Mouse (Mus musculus) frontal cortex, postnatal 36 days (tissue): ENCODE results near the gene Gsx1.

Experiments
- DNase-seq, 2 experiments: peaks; one replicate each; pipeline ENCODE4 v3.0.0; 2022; ENCODE audit warnings: low spot score in 2 of 2

Gsx1 gene

DNA sequence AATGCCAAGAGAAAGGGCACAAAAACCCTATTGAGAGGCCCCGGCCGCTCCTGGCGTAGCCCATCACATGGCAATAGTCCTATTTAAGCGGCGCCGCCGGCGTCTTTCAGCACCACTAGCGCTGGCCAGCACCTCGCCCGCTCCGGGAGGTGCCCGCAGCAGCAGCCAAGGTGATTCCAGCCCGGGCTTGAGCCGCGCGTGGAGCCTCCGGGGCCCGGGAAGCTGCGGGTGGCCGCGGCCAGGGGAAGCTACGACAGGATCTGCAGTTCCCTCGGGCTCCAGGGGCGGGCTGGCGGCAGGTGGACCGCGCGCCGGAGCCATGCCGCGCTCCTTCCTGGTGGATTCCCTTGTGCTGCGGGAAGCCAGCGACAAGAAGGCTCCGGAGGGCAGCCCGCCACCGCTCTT, at the start of gene Gsx1:
Gene Gsx1 (plus strand): TSS at position 126 of the 405 bp plus-strand sequence.
- DNase-seq: peak in 1 of 2 experiments; percentile 43

DNA sequence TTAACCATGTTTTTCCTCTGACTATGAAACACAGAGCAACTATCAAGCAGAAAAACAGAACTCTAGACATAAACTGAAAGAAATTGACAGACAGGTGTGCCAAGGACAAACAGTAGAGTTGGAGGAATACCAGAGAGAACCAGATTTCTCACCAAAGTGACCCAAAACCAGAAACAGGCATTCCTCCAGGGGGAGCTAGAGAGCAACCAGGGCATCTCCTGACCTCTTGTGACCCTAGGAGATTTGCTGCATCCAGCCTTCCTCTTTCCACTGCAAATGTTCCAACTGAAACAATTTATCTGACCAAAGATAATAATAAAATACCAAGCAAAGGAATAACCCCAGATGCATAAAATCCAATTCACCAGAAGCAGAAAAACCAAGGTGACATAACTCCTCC, 41.2 kb upstream of the Gsx1 start:
- DNase-seq: no peak

DNA sequence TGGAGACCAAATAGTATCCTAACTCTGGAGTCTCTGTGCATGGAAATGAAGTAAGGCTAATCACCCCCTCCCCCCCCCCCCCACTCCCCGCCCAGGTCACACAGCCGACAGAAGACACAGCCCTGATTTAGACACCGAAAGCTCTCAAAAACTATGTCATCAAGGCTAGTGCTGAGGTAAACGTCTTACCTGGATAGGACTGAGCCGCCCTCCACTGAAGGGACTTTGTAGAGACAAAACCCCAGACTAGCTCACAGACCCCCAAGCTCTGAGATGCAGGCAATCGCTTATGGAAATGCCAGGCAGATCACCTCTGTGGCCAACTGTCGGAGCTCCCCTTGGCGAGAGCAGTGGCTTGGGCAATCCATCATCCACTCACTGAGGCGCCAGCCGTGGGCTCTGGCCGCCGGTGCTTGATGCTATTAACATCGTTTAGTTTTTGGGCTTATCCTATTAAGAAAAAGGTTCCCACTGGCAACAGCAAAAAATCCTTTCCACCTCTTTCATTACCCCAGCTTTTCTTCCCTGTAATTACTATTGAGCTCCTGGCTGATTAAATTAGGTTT, 33.6 kb upstream of the Gsx1 start:
- no peak for DNase-seq

DNA sequence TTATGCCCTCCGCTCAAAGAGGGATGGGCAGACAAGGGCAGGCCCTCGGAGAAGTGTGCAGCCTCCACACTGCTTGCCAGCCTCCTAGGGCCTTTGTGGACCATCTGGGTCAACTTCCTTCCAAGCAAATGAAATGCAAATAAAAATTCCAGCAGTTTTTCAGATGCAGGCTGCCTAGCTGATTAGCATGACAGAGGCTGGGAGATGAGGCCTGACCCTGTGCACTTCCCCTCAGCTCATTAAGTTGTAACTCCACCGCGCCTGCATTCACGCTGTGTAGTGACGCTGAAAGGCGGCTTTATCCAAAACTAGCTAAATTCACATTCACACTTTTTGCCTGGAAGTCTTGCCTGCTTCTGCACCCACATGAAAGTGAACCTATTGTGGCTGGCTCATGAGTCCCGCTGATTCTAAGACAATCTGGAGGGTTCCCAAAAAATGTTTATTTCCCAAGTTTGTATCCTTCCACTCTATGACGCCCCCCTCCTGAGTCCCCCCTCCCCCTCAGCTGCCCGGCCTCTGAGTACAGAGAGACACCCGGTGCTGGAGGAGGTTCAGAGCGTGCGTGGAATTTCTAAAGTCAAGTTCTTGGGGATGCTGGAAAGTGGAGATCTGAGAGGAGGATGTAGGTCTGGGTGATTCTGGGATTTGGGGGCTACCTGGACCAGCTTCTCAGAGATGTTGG, 32.9 kb upstream of the Gsx1 start:
- DNase-seq: peak in 1 of 2 experiments; percentile 25

DNA sequence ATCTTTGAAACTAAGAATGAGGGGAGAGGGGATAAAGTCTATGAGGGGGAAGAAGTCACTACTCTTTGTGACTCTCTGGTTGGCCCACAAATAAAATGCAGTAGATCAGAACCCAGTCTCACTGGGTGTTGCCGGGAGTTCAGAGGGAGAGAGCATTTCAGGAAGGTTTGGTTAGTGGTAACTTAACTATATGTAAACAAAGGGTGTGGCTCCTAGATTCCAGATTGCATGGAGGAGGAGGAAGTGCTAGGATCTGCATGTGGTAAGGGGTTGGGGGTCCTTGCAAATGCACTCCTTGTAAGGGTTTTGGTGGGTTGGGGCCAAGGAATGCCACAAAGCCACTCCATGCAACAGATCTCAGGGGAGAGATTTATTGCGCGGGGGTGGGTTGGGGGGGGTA, 32.1 kb upstream of the Gsx1 start:
- no peak for DNase-seq

DNA sequence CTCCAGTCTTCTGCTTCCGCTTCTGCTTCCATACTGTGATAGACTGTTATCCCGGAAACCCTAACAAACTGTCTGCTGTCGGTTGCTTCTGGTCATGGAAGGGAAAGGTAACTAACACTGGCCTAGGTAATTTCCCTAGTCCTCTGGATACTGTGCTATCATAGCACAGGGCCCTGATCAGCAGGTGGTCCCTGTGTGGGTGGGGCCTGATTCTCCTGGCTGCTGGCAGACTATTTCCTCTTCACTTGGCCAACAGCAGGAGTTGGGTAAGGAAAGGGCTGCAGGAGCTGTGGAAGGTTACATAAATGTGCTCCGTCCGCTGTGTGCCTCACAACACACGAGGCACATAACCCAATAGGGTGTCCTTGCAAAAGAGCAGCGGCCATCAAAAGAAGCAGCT, 31.1 kb upstream of the Gsx1 start:
- DNase-seq: no peak

DNA sequence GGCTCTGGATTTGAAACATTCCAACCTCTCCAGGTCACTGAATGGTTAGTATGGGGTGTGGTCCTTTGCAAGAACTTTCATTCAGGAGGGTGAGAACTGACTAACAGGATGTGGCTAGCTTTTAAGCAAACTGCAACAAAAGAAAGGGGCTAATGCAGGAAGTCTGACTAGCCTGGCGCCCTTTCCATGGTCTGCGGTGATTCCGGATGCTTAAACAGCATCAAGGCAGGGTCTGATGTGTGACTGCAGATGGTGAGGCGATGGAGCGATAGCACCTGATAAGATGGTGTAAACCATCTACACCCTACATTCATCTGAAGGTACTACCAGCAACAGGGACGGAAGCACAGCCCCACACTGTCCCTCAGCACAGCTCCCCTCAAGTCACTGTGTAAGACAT, 29.2 kb upstream of the Gsx1 start:
- no peak for DNase-seq

DNA sequence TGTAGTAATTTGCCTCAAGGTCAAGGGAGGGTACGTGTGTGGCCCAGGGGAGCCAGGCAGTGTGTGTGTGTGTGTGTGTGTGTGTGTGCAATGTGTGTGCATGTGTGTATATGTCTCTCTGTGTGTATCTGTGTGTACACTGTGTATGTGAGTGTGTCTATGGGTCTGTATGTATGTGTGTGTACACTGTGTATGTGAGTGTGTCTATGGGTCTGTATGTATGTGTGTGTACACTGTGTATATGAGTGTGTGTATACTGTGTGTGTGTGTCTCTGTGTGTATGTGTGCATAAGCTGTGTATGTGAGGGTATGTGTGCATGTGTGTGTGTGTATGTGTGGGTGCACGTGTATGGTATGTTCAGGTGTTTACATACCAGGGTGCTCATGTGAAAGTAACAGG, 28.7 kb upstream of the Gsx1 start:
- no peak for DNase-seq

DNA sequence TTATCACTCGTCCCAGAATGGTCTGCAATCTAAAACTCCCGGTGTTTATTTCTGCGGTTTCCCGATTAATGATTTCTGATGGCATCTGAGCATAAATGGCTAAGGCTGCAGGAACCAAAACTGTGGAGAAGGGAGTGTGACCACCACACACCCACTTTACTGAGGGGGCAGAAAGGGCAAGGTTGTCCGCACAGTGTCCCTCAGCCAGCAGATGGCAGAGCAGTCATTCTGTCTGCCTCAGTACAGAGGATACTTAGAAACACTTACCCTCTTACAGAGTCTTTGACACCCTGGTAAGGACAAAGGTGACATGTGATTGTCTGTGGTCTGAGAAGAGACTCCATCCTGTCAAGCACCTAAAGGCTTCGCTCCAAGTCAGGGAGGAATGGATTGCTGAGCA, 23.4 kb upstream of the Gsx1 start:
- no peak for DNase-seq

DNA sequence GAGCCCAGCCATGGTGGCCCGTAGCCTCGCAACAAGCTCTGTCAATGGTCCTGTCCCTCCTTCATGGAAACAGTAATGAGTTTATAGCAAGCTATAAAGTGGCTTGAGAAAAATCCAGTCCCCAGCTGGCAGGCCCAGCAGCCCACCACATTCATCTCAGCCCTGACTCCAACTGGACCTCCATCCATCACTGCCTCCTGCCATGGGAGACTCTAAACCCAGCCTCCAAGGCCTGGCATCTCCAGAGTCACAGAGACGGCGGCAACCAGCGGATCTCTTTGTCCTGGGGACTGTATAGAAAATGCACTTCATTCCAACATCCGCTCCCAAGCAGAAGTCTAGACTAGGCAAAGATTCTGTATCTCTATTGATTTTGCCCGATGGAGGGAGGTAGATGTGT, 18.4 kb upstream of the Gsx1 start:
- DNase-seq: no peak

DNA sequence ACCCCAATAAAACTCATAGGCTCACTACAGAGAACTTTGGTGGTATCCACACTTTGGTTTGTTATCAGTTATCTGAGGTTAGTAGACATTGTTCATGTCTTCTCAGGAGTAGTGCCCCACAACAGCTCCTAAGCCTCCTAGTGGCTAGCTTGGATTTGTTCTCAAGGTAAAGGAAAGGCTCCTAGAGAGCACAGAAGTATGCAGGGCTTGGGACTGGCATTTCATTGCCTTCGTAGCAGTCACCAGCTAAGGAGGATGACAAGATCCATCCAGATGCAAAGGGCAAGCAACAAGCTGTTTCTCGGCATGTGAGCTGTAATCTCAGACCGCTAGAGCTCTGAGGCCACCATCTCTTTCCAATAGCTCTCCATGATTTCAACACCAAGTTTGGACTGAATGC, 14.4 kb upstream of the Gsx1 start:
- no peak for DNase-seq

DNA sequence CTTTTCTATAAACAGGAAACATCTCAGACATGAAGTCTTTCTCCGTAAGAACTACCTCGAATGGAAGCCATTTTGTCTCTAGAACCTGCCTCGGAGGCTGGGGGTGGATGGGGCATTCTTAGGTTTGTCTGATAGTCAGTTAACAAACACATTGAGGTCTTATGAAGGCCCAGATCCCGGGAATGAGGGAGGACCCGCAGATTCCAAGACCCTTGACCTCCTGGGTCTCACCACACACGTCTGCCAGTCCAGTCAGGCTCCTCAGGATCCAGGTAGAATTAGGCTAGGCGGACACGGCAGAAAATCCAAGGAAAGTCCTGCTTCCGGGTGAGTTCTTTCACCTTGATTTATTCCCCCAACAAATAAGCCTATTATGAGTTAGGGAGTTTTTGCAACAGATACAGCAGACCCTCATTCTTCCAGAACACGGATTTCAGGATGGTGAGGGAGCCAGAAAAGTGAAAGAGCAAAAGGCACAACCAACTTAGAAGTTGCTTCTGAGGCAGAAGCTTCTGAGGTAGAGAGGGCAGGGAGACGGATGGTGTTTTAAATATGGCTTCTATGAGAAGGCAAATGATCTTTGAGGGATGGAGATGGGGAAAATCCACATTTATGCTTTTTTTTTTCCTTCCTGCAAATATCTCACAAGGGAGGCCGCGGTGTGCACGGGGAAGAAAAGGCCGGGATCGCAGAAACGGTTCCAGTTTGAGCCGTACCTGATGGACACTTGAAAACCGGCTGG, 3.2 kb upstream of the Gsx1 start:
- DNase-seq: no peak

DNA sequence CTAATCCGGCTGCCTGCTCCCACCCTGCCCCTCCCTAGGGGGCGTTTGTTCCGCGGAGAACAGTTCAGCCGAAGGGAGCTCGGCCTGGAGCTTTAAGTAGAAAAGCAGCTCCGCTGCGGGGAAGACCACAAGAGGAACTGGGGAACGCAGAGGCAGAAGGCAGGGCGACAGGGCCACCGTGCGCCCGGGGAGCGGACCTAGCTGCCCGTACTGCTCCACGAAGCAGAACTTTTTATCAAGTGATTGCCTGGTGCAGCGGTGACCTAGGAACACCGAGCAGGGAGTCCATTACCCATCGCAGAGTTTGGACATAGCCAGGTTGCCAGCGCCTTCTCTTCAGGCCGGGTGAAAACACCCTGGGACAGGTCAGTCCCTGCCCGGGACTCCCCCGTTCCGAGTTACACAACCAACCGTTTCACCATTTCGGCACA, 2.5 kb upstream of the Gsx1 start:
- DNase-seq: no peak

DNA sequence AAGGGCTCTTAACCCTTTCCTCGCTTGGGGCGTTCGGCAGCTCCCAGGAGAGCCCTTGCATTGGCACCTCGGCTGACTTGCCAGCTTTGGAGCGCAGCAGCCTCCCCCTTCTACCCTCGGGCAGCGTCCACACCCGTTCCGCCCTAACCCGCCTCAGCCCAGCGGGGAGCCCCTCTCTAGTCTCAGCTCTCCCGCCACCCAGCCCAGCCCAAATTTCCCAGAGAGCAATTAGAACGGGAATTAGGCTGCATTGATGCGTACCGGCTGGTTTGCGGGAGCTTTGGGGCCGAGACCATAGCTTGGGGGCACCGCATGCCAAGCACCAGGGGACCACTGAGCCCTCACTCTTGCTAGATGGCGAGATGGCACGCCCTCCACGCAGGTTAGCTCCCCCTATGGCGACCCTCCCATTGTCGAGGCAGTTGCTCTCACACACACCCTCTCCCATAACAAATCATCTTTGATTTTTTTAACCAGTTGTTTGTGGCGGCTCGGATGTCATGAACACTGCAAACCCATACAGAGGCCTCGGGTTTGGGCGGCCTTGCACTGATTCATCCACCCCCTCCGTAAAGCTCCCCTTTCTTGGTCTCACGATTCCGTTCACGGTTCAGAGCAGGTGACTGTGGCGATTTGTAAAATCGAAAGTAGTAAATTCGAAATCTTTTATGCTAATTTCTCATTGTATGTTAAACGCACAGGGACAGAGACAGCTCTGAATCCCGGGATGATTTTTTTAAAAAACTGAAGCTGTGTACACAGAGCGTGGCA, 1.5 kb upstream of the Gsx1 start:
- DNase-seq: no peak

DNA sequence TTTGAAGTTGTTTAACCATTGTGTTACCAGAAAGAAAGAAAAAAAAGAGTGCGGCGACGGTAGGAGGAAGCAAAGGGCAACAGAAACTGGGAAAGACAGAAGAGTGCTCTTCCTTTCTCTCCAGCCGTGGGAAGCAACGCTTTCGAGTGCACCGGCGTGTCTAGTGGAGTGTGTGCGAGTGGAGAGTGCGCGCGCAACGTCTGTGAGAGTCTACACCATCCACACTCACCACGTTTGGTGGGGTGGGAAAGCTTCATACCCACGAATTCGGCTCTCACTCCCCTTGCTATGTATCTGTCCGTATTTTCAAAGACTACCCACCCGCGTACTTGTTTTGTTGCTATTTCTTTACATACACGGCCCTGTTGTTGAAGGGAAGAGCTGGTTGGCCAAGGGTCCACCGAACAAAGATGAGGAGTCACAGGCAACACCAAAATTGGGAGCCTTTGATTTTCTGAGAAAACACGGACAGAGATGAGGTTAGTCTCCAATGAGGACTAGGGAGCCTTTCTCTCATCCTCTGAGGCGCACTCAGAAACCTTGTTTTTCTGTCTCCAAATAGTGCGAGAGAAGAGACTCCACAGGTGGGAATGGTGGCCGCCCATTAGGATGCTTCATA, 835 bp upstream of the Gsx1 start:
- no peak for DNase-seq

DNA sequence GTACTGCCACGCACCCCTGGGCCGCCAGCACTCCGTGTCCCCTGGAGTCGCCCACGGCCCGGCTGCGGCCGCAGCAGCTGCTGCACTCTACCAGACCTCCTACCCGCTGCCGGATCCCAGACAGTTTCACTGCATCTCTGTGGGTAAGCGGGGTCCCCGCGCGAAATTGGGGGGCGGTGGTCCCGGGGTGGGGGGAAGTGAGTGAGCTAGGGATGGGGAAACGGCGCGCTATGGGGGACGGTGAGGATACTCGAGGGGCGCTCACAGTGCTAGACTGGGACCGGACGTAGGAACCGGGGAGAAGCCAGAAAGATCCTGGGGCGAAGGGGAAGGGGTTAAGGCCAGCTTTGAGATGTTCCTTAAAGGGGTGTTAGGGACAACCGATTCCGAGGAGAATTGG, 660 bp downstream of the Gsx1 start:
- DNase-seq: no peak

DNA sequence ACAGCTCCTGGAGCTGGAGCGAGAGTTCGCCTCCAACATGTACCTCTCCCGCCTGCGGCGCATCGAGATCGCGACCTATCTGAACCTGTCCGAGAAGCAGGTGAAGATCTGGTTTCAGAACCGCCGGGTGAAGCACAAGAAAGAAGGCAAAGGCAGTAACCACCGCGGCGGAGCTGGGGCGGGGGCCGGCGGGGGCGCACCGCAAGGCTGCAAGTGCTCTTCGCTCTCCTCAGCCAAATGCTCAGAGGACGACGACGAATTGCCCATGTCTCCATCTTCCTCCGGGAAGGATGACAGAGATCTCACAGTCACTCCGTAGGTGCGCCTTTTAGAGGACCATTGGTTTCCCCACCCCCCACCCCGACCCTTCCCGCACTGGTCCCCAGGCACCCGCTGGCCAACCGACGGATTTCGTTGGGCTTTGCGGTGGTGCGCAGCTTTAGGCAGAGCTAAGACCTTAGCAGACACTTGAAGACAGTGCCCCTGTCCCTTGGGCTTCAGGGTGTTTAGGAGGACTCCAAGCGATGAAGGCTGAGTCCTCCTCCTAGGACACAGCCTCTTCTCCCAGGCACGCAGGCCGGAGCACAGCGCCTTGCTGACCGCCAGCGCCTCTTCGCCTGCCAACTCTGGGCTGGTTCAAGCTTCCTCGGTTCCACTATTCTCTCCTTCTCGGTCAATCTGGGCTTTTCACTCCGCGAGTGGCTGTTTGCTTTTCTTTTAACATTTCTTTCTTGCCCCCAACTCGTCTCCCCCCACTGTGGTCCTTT, 1.5 kb downstream of the Gsx1 start:
- DNase-seq: no peak

DNA sequence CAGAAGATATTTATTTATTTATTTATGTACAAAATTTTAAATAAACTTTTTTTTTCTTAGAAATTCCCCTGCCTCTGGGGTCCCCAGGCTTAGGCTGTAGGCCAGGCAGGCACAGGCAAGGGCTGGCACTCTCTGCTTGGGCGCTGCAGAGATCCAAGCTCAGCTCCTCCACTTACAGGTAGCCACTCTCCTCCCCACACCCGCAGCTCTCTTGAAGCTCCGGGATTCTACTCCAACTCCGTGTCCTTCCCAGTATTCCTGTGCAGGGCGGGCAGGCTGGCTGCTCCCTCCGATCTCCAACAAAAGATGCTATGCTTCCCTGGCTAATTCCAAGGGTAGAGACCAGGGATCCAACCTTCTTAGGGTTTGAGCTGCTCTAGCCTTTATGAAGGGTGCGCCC, 2.4 kb downstream of the Gsx1 start:
- no peak for DNase-seq

DNA sequence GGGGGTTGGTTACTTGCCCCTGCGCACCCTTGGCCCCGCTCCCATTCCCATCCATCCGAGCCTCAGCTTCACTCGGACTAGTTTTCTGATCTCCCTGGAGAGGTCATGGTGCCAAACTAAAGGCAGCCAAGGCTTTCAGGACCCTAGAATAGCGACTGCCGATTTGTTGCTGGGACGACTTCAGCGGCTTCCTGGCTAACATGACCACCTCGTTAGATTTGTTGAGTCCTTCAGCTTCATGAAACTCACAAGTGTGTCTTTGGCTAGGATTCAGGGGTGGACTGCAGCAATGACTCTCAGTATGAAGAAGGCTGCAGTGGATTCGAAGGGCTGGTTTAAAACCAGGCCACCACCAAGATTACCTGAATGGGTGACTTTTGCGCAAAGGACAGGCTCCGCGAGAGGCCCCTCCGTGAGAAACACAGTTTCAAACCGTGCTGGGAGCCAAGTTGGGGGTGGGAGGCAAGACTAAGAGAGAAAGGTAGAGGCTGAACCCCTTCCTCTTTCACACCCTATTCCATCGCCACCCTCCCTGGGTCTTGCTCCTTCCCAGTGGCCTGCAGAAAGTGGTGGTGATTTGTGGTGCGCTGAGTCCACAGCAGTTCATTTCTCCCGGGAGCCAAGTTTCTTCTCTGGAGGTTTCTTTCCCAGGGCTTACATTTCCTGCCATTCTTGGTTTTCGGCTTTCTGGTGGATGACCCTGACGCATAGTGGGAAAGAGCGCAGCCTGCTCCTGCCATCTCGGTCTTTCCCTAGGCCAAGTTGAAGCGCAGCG, 3.5 kb downstream of the Gsx1 start:
- DNase-seq: no peak

DNA sequence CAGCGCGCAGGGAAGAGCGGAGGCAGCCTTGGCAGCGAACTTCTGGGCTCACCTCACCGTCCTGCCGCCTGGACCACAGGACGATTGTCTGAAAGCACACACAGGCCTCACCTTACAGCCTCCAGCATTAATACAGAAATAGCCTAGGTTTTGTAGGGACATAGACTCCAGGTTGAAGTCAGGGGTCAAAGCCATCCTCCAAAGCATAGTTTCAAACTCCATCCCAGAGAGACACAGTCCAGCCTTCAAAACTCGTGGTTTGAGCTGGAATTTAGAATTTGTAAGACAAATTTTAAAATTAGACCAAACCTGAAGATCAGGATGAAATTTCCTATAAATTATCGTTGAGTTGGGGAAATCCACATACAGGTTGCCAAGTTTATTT, 4.1 kb downstream of the Gsx1 start:
- DNase-seq: no peak

DNA sequence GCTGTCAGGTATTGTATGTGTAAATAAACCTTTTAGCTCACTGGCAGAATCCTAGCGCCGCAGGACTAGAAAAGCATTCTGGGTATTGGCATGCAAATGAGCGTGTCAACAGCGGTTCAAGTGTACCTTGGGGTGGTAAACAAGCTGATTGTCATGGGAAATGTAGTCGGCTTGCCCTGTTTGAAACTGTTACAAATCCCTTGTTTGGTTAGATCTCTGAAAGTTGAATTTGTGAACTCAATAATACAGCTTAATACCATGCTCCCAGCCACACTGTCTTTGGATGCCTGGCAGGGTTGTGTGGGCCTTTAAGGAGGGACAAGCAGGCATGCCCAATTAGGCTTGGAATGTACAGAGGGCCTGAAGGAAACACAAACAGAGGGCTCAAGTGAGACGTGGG, 16.4 kb downstream of the Gsx1 start:
- no peak for DNase-seq
